Mouse (Mus musculus): ENCODE results near the gene Spice1. TPM values are rescaled to one million over a fixed set of nuclear protein-coding genes. Genes with fewer than 3 reads are reported as not detected.

Spice1 gene
- polyA plus RNA-seq, 1 experiment = 12.4 TPM

DNA sequence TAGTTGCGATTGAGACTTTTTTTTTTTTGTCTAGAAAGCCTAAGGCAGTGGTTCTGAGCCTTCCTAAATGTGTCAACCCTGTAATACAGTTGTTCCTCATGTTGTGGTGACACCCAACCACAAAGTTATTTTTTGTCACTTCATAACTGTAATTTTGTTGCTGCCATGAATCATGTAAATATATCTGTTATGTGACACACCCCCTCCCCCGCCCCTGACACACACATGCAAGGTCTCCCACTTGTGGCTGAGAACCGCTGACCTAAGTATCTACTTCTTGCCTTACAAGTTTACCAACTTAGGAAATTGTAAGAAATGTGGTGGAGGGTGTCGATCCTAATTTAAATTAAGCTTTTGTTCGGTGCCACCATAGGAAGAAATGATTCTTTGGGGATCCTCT is 58.0 kb downstream of the Spice1 start:
- H3K4me3 ChIP-seq (ENCODE audit: control insufficient read depth, low read depth, low read length) = no peak overlapping the region
- no peaks in the 10 kb centered on the region for H3K4me1 ChIP-seq (ENCODE audit: control insufficient read depth, insufficient read depth, low read length)
- no peaks in the 10 kb centered on the region for H3K27me3 ChIP-seq (ENCODE audit: control insufficient read depth, insufficient read depth, low read length)
- H3K36me3 ChIP-seq (ENCODE audit: control insufficient read depth, insufficient read depth, low read length) = no peaks in the 10 kb centered on the region
- TF ChIP-seq CTCF (IDR thresholded peaks at IDR 0.05; ENCODE audit: control insufficient read depth, insufficient read depth, insufficient replicate concordance, low read depth, low read length) = no peak
- no peak for TF ChIP-seq POLR2A (IDR thresholded peaks at IDR 0.05; ENCODE audit: control insufficient read depth, low read depth, low read length)
- H3K27ac ChIP-seq (ENCODE audit: control insufficient read depth, insufficient read depth, low read depth, low read length) = no peak overlapping the region

- Histone ChIP-seq H3K27ac (ENCODE audit: control insufficient read depth, insufficient read depth, low read depth, low read length) (no peak overlapping the region), H3K4me1 (ENCODE audit: control insufficient read depth, insufficient read depth, low read length) (no peaks in the 10 kb centered on the region), H3K36me3 (ENCODE audit: control insufficient read depth, insufficient read depth, low read length) (no peaks in the 10 kb centered on the region), H3K4me3 (ENCODE audit: control insufficient read depth, low read depth, low read length) (no peak overlapping the region), H3K27me3 (ENCODE audit: control insufficient read depth, insufficient read depth, low read length) (no peaks in the 10 kb centered on the region)
- TF ChIP-seq CTCF (IDR thresholded peaks at IDR 0.05; ENCODE audit: control insufficient read depth, insufficient read depth, insufficient replicate concordance, low read depth, low read length) (no peak), POLR2A (IDR thresholded peaks at IDR 0.05; ENCODE audit: control insufficient read depth, low read depth, low read length) (no peak)
These were observed 60.3 kb downstream of the Spice1 start for GRCm38 (mm10) chr16:44407211-44407610.

GRCm38 (mm10) chr16:44408290-44408689 is 61.4 kb downstream of the Spice1 start:
- H3K27ac ChIP-seq (ENCODE audit: control insufficient read depth, insufficient read depth, low read depth, low read length) = no peak overlapping the region
- H3K4me3 ChIP-seq (ENCODE audit: control insufficient read depth, low read depth, low read length) = no peak overlapping the region
- no peaks in the 10 kb centered on the region for H3K36me3 ChIP-seq (ENCODE audit: control insufficient read depth, insufficient read depth, low read length)
- TF ChIP-seq POLR2A (IDR thresholded peaks at IDR 0.05; ENCODE audit: control insufficient read depth, low read depth, low read length) (no peak), CTCF (IDR thresholded peaks at IDR 0.05; ENCODE audit: control insufficient read depth, insufficient read depth, insufficient replicate concordance, low read depth, low read length) (no peak)
- no peaks in the 10 kb centered on the region for H3K27me3 ChIP-seq (ENCODE audit: control insufficient read depth, insufficient read depth, low read length)
- H3K4me1 ChIP-seq (ENCODE audit: control insufficient read depth, insufficient read depth, low read length) = no peaks in the 10 kb centered on the region

DNA sequence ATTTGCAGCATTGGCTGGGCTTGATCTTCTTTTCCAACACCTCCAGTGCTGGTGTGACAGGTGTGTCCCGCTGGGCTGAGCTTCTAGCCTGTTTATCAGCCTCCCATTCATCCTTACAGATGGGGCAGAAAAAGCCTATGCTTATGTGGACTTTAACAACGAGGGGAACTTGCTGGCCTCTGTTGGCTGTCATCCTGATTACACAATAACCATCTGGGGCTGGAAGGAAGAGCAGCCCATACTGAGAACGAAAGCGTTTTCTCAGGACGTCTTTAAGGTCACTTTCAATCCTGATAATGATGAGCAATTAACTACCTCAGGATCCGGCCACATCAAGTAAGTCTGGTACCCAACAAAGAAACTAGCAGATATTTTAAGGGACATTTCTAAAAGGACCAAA is 63.3 kb downstream of the Spice1 start:
- no peak overlapping the region for H3K4me3 ChIP-seq (ENCODE audit: control insufficient read depth, low read depth, low read length)
- TF ChIP-seq POLR2A (IDR thresholded peaks at IDR 0.05; ENCODE audit: control insufficient read depth, low read depth, low read length) = no peak
- no peak for TF ChIP-seq CTCF (IDR thresholded peaks at IDR 0.05; ENCODE audit: control insufficient read depth, insufficient read depth, insufficient replicate concordance, low read depth, low read length)
- H3K27me3 ChIP-seq (ENCODE audit: control insufficient read depth, insufficient read depth, low read length) = no peaks in the 10 kb centered on the region
- H3K4me1 ChIP-seq (ENCODE audit: control insufficient read depth, insufficient read depth, low read length) = no peaks in the 10 kb centered on the region
- H3K27ac ChIP-seq (ENCODE audit: control insufficient read depth, insufficient read depth, low read depth, low read length) = no peak overlapping the region
- no peaks in the 10 kb centered on the region for H3K36me3 ChIP-seq (ENCODE audit: control insufficient read depth, insufficient read depth, low read length)

DNA sequence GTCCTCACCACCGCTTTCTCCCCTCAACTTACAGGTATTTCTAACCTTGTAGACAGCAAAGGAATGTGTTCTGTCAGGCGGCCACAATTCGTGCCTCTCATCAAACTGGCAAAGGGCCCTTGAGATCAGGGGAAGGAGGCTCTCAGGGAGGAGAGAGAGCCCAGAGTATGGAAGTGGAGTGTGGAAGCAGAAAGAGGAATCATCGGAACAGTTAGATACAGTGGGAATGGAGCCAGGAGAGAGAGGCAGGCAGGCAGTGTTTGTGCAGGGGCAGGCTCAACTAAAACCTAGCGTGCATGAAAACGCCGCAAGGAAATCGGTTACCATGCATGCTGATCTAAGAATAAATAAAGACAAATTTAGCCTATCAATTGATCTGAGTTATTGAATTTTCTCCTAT is 70.7 kb downstream of the Spice1 start:
- Histone ChIP-seq H3K27ac (ENCODE audit: control insufficient read depth, insufficient read depth, low read depth, low read length) (no peak overlapping the region), H3K27me3 (ENCODE audit: control insufficient read depth, insufficient read depth, low read length) (no peaks in the 10 kb centered on the region), H3K4me1 (ENCODE audit: control insufficient read depth, insufficient read depth, low read length) (no peaks in the 10 kb centered on the region), H3K4me3 (ENCODE audit: control insufficient read depth, low read depth, low read length) (no peak overlapping the region), H3K36me3 (ENCODE audit: control insufficient read depth, insufficient read depth, low read length) (no peaks in the 10 kb centered on the region)
- TF ChIP-seq CTCF (IDR thresholded peaks at IDR 0.05; ENCODE audit: control insufficient read depth, insufficient read depth, insufficient replicate concordance, low read depth, low read length) (no peak), POLR2A (IDR thresholded peaks at IDR 0.05; ENCODE audit: control insufficient read depth, low read depth, low read length) (no peak)

DNA sequence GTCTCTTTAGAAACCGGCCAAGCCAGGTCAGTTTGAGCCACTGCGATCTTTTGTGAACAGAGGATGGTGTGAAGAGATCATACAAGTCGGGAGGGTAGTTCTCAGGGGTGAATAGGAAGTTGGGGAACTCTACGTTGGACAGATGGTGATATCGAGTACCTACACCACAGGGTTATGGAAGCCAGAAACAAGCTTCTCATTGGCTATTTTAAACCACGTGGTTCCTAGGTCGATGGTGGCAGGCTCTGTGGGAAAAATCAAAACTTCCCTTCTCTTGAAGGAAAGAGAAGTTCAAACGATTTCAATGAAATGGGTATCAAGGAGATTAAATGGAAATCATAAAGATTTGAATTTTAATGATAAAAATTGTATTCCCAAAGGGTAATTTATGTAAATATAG is 74.8 kb downstream of the Spice1 start:
- H3K27ac ChIP-seq (ENCODE audit: control insufficient read depth, insufficient read depth, low read depth, low read length) = no peak overlapping the region
- H3K4me3 ChIP-seq (ENCODE audit: control insufficient read depth, low read depth, low read length) = peak overlapping the region; percentile 34
- no peaks in the 10 kb centered on the region for H3K4me1 ChIP-seq (ENCODE audit: control insufficient read depth, insufficient read depth, low read length)
- TF ChIP-seq POLR2A (IDR thresholded peaks at IDR 0.05; ENCODE audit: control insufficient read depth, low read depth, low read length) (no peak), CTCF (IDR thresholded peaks at IDR 0.05; ENCODE audit: control insufficient read depth, insufficient read depth, insufficient replicate concordance, low read depth, low read length) (no peak)
- no peaks in the 10 kb centered on the region for H3K27me3 ChIP-seq (ENCODE audit: control insufficient read depth, insufficient read depth, low read length)
- H3K36me3 ChIP-seq (ENCODE audit: control insufficient read depth, insufficient read depth, low read length) = no peaks in the 10 kb centered on the region

- Histone ChIP-seq H3K36me3 (ENCODE audit: control insufficient read depth, insufficient read depth, low read length) (no peaks in the 10 kb centered on the region), H3K4me3 (ENCODE audit: control insufficient read depth, low read depth, low read length) (no peak overlapping the region)
- TF ChIP-seq CTCF (IDR thresholded peaks at IDR 0.05; ENCODE audit: control insufficient read depth, insufficient read depth, insufficient replicate concordance, low read depth, low read length) (no peak), POLR2A (IDR thresholded peaks at IDR 0.05; ENCODE audit: control insufficient read depth, low read depth, low read length) (no peak)
These were observed 76.6 kb downstream of the Spice1 start for GRCm38 (mm10) chr16:44423499-44423898.

GRCm38 (mm10) chr16:44428456-44428855 is 81.5 kb downstream of the Spice1 start:
- H3K36me3 ChIP-seq (ENCODE audit: control insufficient read depth, insufficient read depth, low read length) = no peaks in the 10 kb centered on the region
- no peaks in the 10 kb centered on the region for H3K27me3 ChIP-seq (ENCODE audit: control insufficient read depth, insufficient read depth, low read length)
- no peaks in the 10 kb centered on the region for H3K4me1 ChIP-seq (ENCODE audit: control insufficient read depth, insufficient read depth, low read length)
- H3K27ac ChIP-seq (ENCODE audit: control insufficient read depth, insufficient read depth, low read depth, low read length) = no peak overlapping the region
- H3K4me3 ChIP-seq (ENCODE audit: control insufficient read depth, low read depth, low read length) = no peak overlapping the region
- TF ChIP-seq CTCF (IDR thresholded peaks at IDR 0.05; ENCODE audit: control insufficient read depth, insufficient read depth, insufficient replicate concordance, low read depth, low read length) (no peak), POLR2A (IDR thresholded peaks at IDR 0.05; ENCODE audit: control insufficient read depth, low read depth, low read length) (no peak)

More at GRCm38 (mm10) chr16:44423499-44423898, 76.6 kb downstream of the Spice1 start:
- H3K4me1 ChIP-seq (ENCODE audit: control insufficient read depth, insufficient read depth, low read length) = no peaks in the 10 kb centered on the region
- H3K27me3 ChIP-seq (ENCODE audit: control insufficient read depth, insufficient read depth, low read length) = no peaks in the 10 kb centered on the region
- H3K27ac ChIP-seq (ENCODE audit: control insufficient read depth, insufficient read depth, low read depth, low read length) = no peak overlapping the region

Measured in testis, adult 2 months (tissue).